Mouse (Mus musculus): ENCODE measurements around the gene Smad3. TPM values are rescaled to one million over a fixed set of nuclear protein-coding genes. Genes with fewer than 3 reads are reported as not detected.

The Smad3 gene
- total and polyA plus RNA-seq, 3 experiments: 0.81 to 1.5 (median 1.2) TPM

GRCm38 (mm10) chr9:63732700-63733099, 25.1 kb downstream of the Smad3 start:
- Histone ChIP-seq H3K9ac (ENCODE audit: insufficient read depth, low read depth) (no peak overlapping the region), H3K27me3 (replicated peaks) (peaks cover 13% of the 10 kb centered on the region), H3K9me3 (replicated peaks; ENCODE audit: low read length) (no peaks in the 10 kb centered on the region), H3K27ac (ENCODE audit: insufficient read depth, low read depth) (no peak overlapping the region), H3K36me3 (replicated peaks in 1 of 2; ENCODE audit: control insufficient read depth in 1 of 2, insufficient read depth in 1 of 2, low read length in 1 of 2) (no peaks in the 10 kb centered on the region), H3K4me2 (ENCODE audit: insufficient read depth, low read depth, poor library complexity, severe bottlenecking) (peak overlapping the region; percentile 38; the same call in 1 of the 2 replicates), H3K79me2 (replicated peaks; ENCODE audit: control insufficient read depth, extremely low read depth, insufficient read depth, poor library complexity, severe bottlenecking) (no peaks in the 10 kb centered on the region), H3K4me1 (ENCODE audit: control insufficient read depth in 1 of 2, insufficient read depth in 2 of 2) (peaks cover 24 to 46% of the 10 kb centered on the region in 2 experiments; a peak in 3 of 4 replicates), H3K4me3 (replicated peaks in 1 of 3; ENCODE audit: low read depth in 2 of 3, low read length in 2 of 3, poor library complexity in 1 of 3) (no peak overlapping the region)
- no peak for DNase-seq (ENCODE audit: extremely low read depth)
- no peak for TF ChIP-seq E2F4 (IDR thresholded peaks at IDR 0.05; ENCODE audit: insufficient replicate concordance, low read depth, low read length)
- 0 out of 2 replicates have a peak, but pooled peaks have one; percentile 76 for TF ChIP-seq RCOR1 (conservative IDR thresholded peaks at IDR 0.05; ENCODE audit: low read depth, low read length)
- peak; percentile 58; the same call in 1 of the 2 replicates for TF ChIP-seq MEF2A (IDR thresholded peaks at IDR 0.05; ENCODE audit: borderline replicate concordance, low read depth, low read length)
- peak; percentile 79 for TF ChIP-seq TCF12 (IDR thresholded peaks at IDR 0.05; ENCODE audit: low read depth, low read length)
- no peak for TF ChIP-seq JUND (conservative IDR thresholded peaks at IDR 0.05; ENCODE audit: low read depth, low read length)
- peak; percentile 85 for TF ChIP-seq MAFK (IDR thresholded peaks at IDR 0.05; ENCODE audit: insufficient replicate concordance, low read length)
- TF ChIP-seq SIN3A (IDR thresholded peaks at IDR 0.05; ENCODE audit: low read length): no peak
- peak; percentile 89 for TF ChIP-seq ETS1 (conservative IDR thresholded peaks at IDR 0.05; ENCODE audit: low read depth, low read length)
- peak; percentile 62 for TF ChIP-seq EP300 (IDR thresholded peaks at IDR 0.05; ENCODE audit: low read length)
- peak; percentile 80; the same call in 1 of the 2 replicates for TF ChIP-seq IRF4 (IDR thresholded peaks at IDR 0.05; ENCODE audit: low read depth, low read length)
- TF ChIP-seq CHD2 (IDR thresholded peaks at IDR 0.05; ENCODE audit: low read length): no peak
- TF ChIP-seq MAZ (IDR thresholded peaks at IDR 0.05; ENCODE audit: low read depth, low read length): no peak
- TF ChIP-seq BHLHE40 (IDR thresholded peaks at IDR 0.05; ENCODE audit: low read depth, low read length): peak; percentile 98
- dilution Hi-C loops (cut with MboI; ENCODE audit: extremely low pct_ligation_motif_present, extremely low pct_unique_long_range_greater_than_20kb, low sequenced_read_pairs): no loop called here
- in situ Hi-C loops (cut with MboI; ENCODE audit: low pct_ligation_motif_present, low pct_unique_long_range_greater_than_20kb, low sequenced_read_pairs): no loop called here

- Histone ChIP-seq H3K4me2 (ENCODE audit: insufficient read depth, low read depth, poor library complexity, severe bottlenecking) (no peak overlapping the region), H3K27ac (ENCODE audit: insufficient read depth, low read depth) (no peak overlapping the region), H3K9me3 (replicated peaks; ENCODE audit: low read length) (no peaks in the 10 kb centered on the region), H3K36me3 (replicated peaks in 1 of 2; ENCODE audit: control insufficient read depth in 1 of 2, insufficient read depth in 1 of 2, low read length in 1 of 2) (no peaks in the 10 kb centered on the region), H3K79me2 (replicated peaks; ENCODE audit: control insufficient read depth, extremely low read depth, insufficient read depth, poor library complexity, severe bottlenecking) (no peaks in the 10 kb centered on the region), H3K9ac (ENCODE audit: insufficient read depth, low read depth) (no peak overlapping the region), H3K4me1 (ENCODE audit: control insufficient read depth in 1 of 2, insufficient read depth in 2 of 2) (peaks cover 18 to 45% of the 10 kb centered on the region in 2 experiments), H3K27me3 (replicated peaks) (peaks cover 13% of the 10 kb centered on the region), H3K4me3 (replicated peaks in 1 of 3; ENCODE audit: low read depth in 2 of 3, low read length in 2 of 3, poor library complexity in 1 of 3) (no peak overlapping the region)
- TF ChIP-seq MAFK (IDR thresholded peaks at IDR 0.05; ENCODE audit: insufficient replicate concordance, low read length) (no peak), JUND (conservative IDR thresholded peaks at IDR 0.05; ENCODE audit: low read depth, low read length) (no peak), ZMIZ1 (IDR thresholded peaks at IDR 0.05; ENCODE audit: low read depth, low read length) (no peak), GABPA (IDR thresholded peaks at IDR 0.05; ENCODE audit: insufficient replicate concordance, low read depth, low read length) (no peak), CTCF (conservative IDR thresholded peaks at IDR 0.05 in 1 of 2, IDR thresholded peaks at IDR 0.05 in 1 of 2; ENCODE audit: low read depth in 2 of 2, low read length in 2 of 2) (no peak), ZC3H11A (IDR thresholded peaks at IDR 0.05; ENCODE audit: low read depth, low read length) (no peak), SMC3 (IDR thresholded peaks at IDR 0.05; ENCODE audit: low read depth, low read length) (no peak), UBTF (IDR thresholded peaks at IDR 0.05; ENCODE audit: low read depth, low read length) (no peak), MEF2A (IDR thresholded peaks at IDR 0.05; ENCODE audit: borderline replicate concordance, low read depth, low read length) (no peak), EP300 (IDR thresholded peaks at IDR 0.05; ENCODE audit: low read length) (no peak), MYC (IDR thresholded peaks at IDR 0.05; ENCODE audit: low read depth, low read length) (no peak), HCFC1 (IDR thresholded peaks at IDR 0.05; ENCODE audit: low read depth, low read length) (no peak), ZNF384 (IDR thresholded peaks at IDR 0.05; ENCODE audit: low read depth, low read length) (no peak), IRF4 (IDR thresholded peaks at IDR 0.05; ENCODE audit: low read depth, low read length) (no peak), MXI1 (IDR thresholded peaks at IDR 0.05; ENCODE audit: low read depth, low read length) (no peak), KAT2A (IDR thresholded peaks at IDR 0.05; ENCODE audit: insufficient replicate concordance, low read length) (no peak), USF1 (IDR thresholded peaks at IDR 0.05; ENCODE audit: low read depth, low read length) (no peak), BHLHE40 (IDR thresholded peaks at IDR 0.05; ENCODE audit: low read depth, low read length) (no peak), TBP (conservative IDR thresholded peaks at IDR 0.05; ENCODE audit: low read depth, low read length) (no peak)
- dilution Hi-C loops (cut with MboI; ENCODE audit: extremely low pct_ligation_motif_present, extremely low pct_unique_long_range_greater_than_20kb, low sequenced_read_pairs): no loop called here
- DNase-seq (ENCODE audit: extremely low read depth): peak; percentile 45
- in situ Hi-C loops (cut with MboI; ENCODE audit: low pct_ligation_motif_present, low pct_unique_long_range_greater_than_20kb, low sequenced_read_pairs): no loop called here
Measured at GRCm38 (mm10) chr9:63731114-63731828, 26.5 kb downstream of the Smad3 start.

All from CH12.LX (cell line).